Mouse (Mus musculus): ENCODE measurements around the gene Gm42688. TPM values are rescaled to one million over a fixed set of nuclear protein-coding genes. Genes with fewer than 3 reads are reported as not detected.

Gene Gm42688
- polyA plus RNA-seq, 1 experiment from 2014 or later = 2.4 TPM

GRCm38 (mm10) chr6:83145209-83145608, 43.8 kb downstream of the Gm42688 start:
- Histone ChIP-seq H3K4me2 (ENCODE audit: low read depth, severe bottlenecking) (no peak overlapping the region), H3K4me3 (ENCODE audit: low read depth, low read length) (no peak overlapping the region), H3K27ac (replicated peaks; ENCODE audit: low read depth, low read length) (no peak overlapping the region), H3K4me1 (ENCODE audit: control insufficient read depth, insufficient read depth, low read length) (peaks cover 19% of the 10 kb centered on the region), H3K9me3 (ENCODE audit: control insufficient read depth, low read length) (no peaks in the 10 kb centered on the region), H3K27me3 (ENCODE audit: control insufficient read depth, insufficient read depth, low read length) (no peaks in the 10 kb centered on the region), H3K36me3 (ENCODE audit: control insufficient read depth, insufficient read depth, low read length) (peaks cover 12% of the 10 kb centered on the region; the same call in 1 of the 2 replicates), H3K9ac (ENCODE audit: low read length) (no peak overlapping the region)
- no peak for ATAC-seq (ENCODE audit: insufficient number of reproducible peaks, low FRiP score, low TSS enrichment, low read depth)
- no peak for DNase-seq (ENCODE audit: low spot score)
- WGBS = 82% methylated on average over 2 of the region's 2 CpGs

- H3K9ac ChIP-seq (ENCODE audit: low read length) = no peak overlapping the region
- 52% methylated on average over 9 of the region's 9 CpGs for WGBS
- peaks cover 12% of the 10 kb centered on the region; the same call in 1 of the 2 replicates for H3K36me3 ChIP-seq (ENCODE audit: control insufficient read depth, insufficient read depth, low read length)
- H3K9me3 ChIP-seq (ENCODE audit: control insufficient read depth, low read length) = no peaks in the 10 kb centered on the region
- no peak overlapping the region; the same call in 1 of the 2 replicates for H3K27ac ChIP-seq (replicated peaks; ENCODE audit: low read depth, low read length)
- ATAC-seq (ENCODE audit: insufficient number of reproducible peaks, low FRiP score, low TSS enrichment, low read depth) (no peak), DNase-seq (ENCODE audit: low spot score) (no peak)
- H3K4me3 ChIP-seq (ENCODE audit: low read depth, low read length) = no peak overlapping the region
- H3K4me1 ChIP-seq (ENCODE audit: control insufficient read depth, insufficient read depth, low read length) = peaks cover 19% of the 10 kb centered on the region
- H3K4me2 ChIP-seq (ENCODE audit: low read depth, severe bottlenecking) = no peak overlapping the region
- no peaks in the 10 kb centered on the region for H3K27me3 ChIP-seq (ENCODE audit: control insufficient read depth, insufficient read depth, low read length)
Measured at GRCm38 (mm10) chr6:83145805-83146204, 44.4 kb downstream of the Gm42688 start.

GRCm38 (mm10) chr6:83147280-83147679, 45.9 kb downstream of the Gm42688 start:
- Histone ChIP-seq H3K36me3 (ENCODE audit: control insufficient read depth, insufficient read depth, low read length) (peaks cover 14% of the 10 kb centered on the region; the same call in 1 of the 2 replicates), H3K9me3 (ENCODE audit: control insufficient read depth, low read length) (no peaks in the 10 kb centered on the region), H3K27ac (replicated peaks; ENCODE audit: low read depth, low read length) (no peak overlapping the region), H3K27me3 (ENCODE audit: control insufficient read depth, insufficient read depth, low read length) (no peaks in the 10 kb centered on the region), H3K9ac (ENCODE audit: low read length) (no peak overlapping the region), H3K4me2 (ENCODE audit: low read depth, severe bottlenecking) (no peak overlapping the region), H3K4me3 (ENCODE audit: low read depth, low read length) (no peak overlapping the region), H3K4me1 (ENCODE audit: control insufficient read depth, insufficient read depth, low read length) (peaks cover 8% of the 10 kb centered on the region)
- ATAC-seq (ENCODE audit: insufficient number of reproducible peaks, low FRiP score, low TSS enrichment, low read depth) (no peak), DNase-seq (ENCODE audit: low spot score) (peak; percentile 20)
- WGBS = 67% methylated on average over 7 of the region's 7 CpGs

GRCm38 (mm10) chr6:83151721-83152120, 50.3 kb downstream of the Gm42688 start:
- Histone ChIP-seq H3K9ac (ENCODE audit: low read length) (no peak overlapping the region), H3K4me2 (ENCODE audit: low read depth, severe bottlenecking) (no peak overlapping the region), H3K4me3 (ENCODE audit: low read depth, low read length) (no peak overlapping the region), H3K4me1 (ENCODE audit: control insufficient read depth, insufficient read depth, low read length) (peaks cover 7% of the 10 kb centered on the region; the same call in 1 of the 2 replicates), H3K9me3 (ENCODE audit: control insufficient read depth, low read length) (no peaks in the 10 kb centered on the region), H3K27me3 (ENCODE audit: control insufficient read depth, insufficient read depth, low read length) (no peaks in the 10 kb centered on the region), H3K27ac (replicated peaks; ENCODE audit: low read depth, low read length) (no peak overlapping the region), H3K36me3 (ENCODE audit: control insufficient read depth, insufficient read depth, low read length) (peaks cover 13% of the 10 kb centered on the region; the same call in 1 of the 2 replicates)
- DNase-seq (ENCODE audit: low spot score) (no peak), ATAC-seq (ENCODE audit: insufficient number of reproducible peaks, low FRiP score, low TSS enrichment, low read depth) (no peak)
- WGBS = 32% methylated on average over 8 of the region's 8 CpGs

GRCm38 (mm10) chr6:83153038-83153437, 51.6 kb downstream of the Gm42688 start:
- Histone ChIP-seq H3K9ac (ENCODE audit: low read length) (no peak overlapping the region), H3K27ac (replicated peaks; ENCODE audit: low read depth, low read length) (no peak overlapping the region), H3K4me1 (ENCODE audit: control insufficient read depth, insufficient read depth, low read length) (peaks cover 7% of the 10 kb centered on the region; the same call in 1 of the 2 replicates), H3K36me3 (ENCODE audit: control insufficient read depth, insufficient read depth, low read length) (peaks cover 2% of the 10 kb centered on the region; the same call in 1 of the 2 replicates), H3K4me2 (ENCODE audit: low read depth, severe bottlenecking) (no peak overlapping the region), H3K9me3 (ENCODE audit: control insufficient read depth, low read length) (no peaks in the 10 kb centered on the region), H3K27me3 (ENCODE audit: control insufficient read depth, insufficient read depth, low read length) (no peaks in the 10 kb centered on the region), H3K4me3 (ENCODE audit: low read depth, low read length) (no peak overlapping the region)
- no peak for ATAC-seq (ENCODE audit: insufficient number of reproducible peaks, low FRiP score, low TSS enrichment, low read depth)
- 85% methylated on average over 12 of the region's 12 CpGs for WGBS
- DNase-seq (ENCODE audit: low spot score) = peak; percentile 25

GRCm38 (mm10) chr6:83153485-83153884, 52.1 kb downstream of the Gm42688 start:
- peaks cover 2% of the 10 kb centered on the region; the same call in 1 of the 2 replicates for H3K36me3 ChIP-seq (ENCODE audit: control insufficient read depth, insufficient read depth, low read length)
- WGBS = 81% methylated on average over 5 of the region's 5 CpGs
- no peaks in the 10 kb centered on the region for H3K9me3 ChIP-seq (ENCODE audit: control insufficient read depth, low read length)

GRCm38 (mm10) chr6:83155552-83156238, 54.3 kb downstream of the Gm42688 start:
- peak overlapping the region; percentile 54 for H3K4me3 ChIP-seq (ENCODE audit: low read depth, low read length)
- no peaks in the 10 kb centered on the region for H3K9me3 ChIP-seq (ENCODE audit: control insufficient read depth, low read length)
- H3K27ac ChIP-seq (replicated peaks; ENCODE audit: low read depth, low read length) = no peak overlapping the region
- H3K36me3 ChIP-seq (ENCODE audit: control insufficient read depth, insufficient read depth, low read length) = peaks cover 2% of the 10 kb centered on the region; the same call in 1 of the 2 replicates
- DNase-seq (ENCODE audit: low spot score) = no peak
- H3K4me2 ChIP-seq (ENCODE audit: low read depth, severe bottlenecking) = peak overlapping the region; percentile 86
- peaks cover 7% of the 10 kb centered on the region; the same call in 1 of the 2 replicates for H3K4me1 ChIP-seq (ENCODE audit: control insufficient read depth, insufficient read depth, low read length)
- H3K27me3 ChIP-seq (ENCODE audit: control insufficient read depth, insufficient read depth, low read length) = peaks cover 6% of the 10 kb centered on the region
- 8% methylated on average over 23 of the region's 23 CpGs for WGBS
- ATAC-seq (ENCODE audit: insufficient number of reproducible peaks, low FRiP score, low TSS enrichment, low read depth) = 0 out of 2 replicates have a peak, but pooled peaks have one; percentile 7
- H3K9ac ChIP-seq (ENCODE audit: low read length) = peak overlapping the region; percentile 59

More at GRCm38 (mm10) chr6:83153485-83153884, 52.1 kb downstream of the Gm42688 start:
- DNase-seq (ENCODE audit: low spot score) (no peak), ATAC-seq (ENCODE audit: insufficient number of reproducible peaks, low FRiP score, low TSS enrichment, low read depth) (no peak)
- Histone ChIP-seq H3K4me3 (ENCODE audit: low read depth, low read length) (no peak overlapping the region), H3K27me3 (ENCODE audit: control insufficient read depth, insufficient read depth, low read length) (no peaks in the 10 kb centered on the region), H3K4me2 (ENCODE audit: low read depth, severe bottlenecking) (no peak overlapping the region), H3K4me1 (ENCODE audit: control insufficient read depth, insufficient read depth, low read length) (peaks cover 7% of the 10 kb centered on the region; the same call in 1 of the 2 replicates), H3K27ac (replicated peaks; ENCODE audit: low read depth, low read length) (no peak overlapping the region), H3K9ac (ENCODE audit: low read length) (no peak overlapping the region)

- peaks cover 11% of the 10 kb centered on the region for H3K27me3 ChIP-seq (ENCODE audit: control insufficient read depth, insufficient read depth, low read length)
- ATAC-seq (ENCODE audit: insufficient number of reproducible peaks, low FRiP score, low TSS enrichment, low read depth) (peak; percentile 87), DNase-seq (ENCODE audit: low spot score) (peak; percentile 91)
- peak within 1 kb of the TSS; percentile 59 for H3K9ac ChIP-seq (ENCODE audit: low read length)
- peak within 1 kb of the TSS; percentile 54 for H3K4me3 ChIP-seq (ENCODE audit: low read depth, low read length)
- H3K4me2 ChIP-seq (ENCODE audit: low read depth, severe bottlenecking) = peak within 1 kb of the TSS; percentile 86
- WGBS = 1% methylated on average over 32 of the region's 32 CpGs
- peaks cover 2% of the 10 kb centered on the region; the same call in 1 of the 2 replicates for H3K36me3 ChIP-seq (ENCODE audit: control insufficient read depth, insufficient read depth, low read length)
- peaks cover 10% of the 10 kb centered on the region; the same call in 1 of the 2 replicates for H3K4me1 ChIP-seq (ENCODE audit: control insufficient read depth, insufficient read depth, low read length)
- H3K9me3 ChIP-seq (ENCODE audit: control insufficient read depth, low read length) = no peaks in the 10 kb centered on the region
- H3K27ac ChIP-seq (replicated peaks; ENCODE audit: low read depth, low read length) = no peak within 1 kb of the TSS
Measured at GRCm38 (mm10) chr6:83156259-83156684, 54.9 kb downstream of the Gm42688 start, which contains the start of the genes Wdr54 and 1700003E16Rik. Gene Wdr54, minus strand, starts transcription at chr6:83156397. Gene 1700003E16Rik, plus strand, starts transcription at chr6:83156404.

All from limb, embryonic 11.5 days (tissue).